Mouse (Mus musculus) liver, adult (tissue): ENCODE data around the gene Arid5b.

ENCODE experiments used
- GATA4 ChIP-seq: IDR thresholded peaks from 2 replicates; pipeline ENCODE4 v1.6.1; 2014; ENCODE audit warnings: mild to moderate bottlenecking, low read length; ENCODE audit not compliant: insufficient replicate concordance

Arid5b gene

DNA sequence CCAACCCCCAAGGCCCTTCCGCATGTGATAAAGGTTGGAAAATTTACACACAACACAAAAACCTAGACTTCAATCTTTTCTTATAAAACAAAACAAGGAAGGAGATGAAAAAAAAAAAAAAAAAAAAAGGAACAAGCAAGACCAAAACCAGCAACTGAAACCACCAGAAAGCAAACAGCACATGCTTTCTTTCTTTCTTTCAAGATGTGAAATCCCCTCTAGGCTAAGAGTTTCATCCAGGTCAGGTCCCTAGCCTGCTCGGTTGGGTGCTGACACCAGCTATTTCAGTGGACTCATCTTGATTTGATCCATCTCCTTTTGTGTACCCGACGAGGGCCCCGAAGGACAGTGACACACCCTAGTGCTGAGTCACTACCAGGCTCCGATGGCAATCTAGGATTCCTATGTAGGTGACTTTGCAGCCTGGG is 29.2 kb downstream of the Arid5b start:
- peak; percentile 76 for TF ChIP-seq GATA4

DNA sequence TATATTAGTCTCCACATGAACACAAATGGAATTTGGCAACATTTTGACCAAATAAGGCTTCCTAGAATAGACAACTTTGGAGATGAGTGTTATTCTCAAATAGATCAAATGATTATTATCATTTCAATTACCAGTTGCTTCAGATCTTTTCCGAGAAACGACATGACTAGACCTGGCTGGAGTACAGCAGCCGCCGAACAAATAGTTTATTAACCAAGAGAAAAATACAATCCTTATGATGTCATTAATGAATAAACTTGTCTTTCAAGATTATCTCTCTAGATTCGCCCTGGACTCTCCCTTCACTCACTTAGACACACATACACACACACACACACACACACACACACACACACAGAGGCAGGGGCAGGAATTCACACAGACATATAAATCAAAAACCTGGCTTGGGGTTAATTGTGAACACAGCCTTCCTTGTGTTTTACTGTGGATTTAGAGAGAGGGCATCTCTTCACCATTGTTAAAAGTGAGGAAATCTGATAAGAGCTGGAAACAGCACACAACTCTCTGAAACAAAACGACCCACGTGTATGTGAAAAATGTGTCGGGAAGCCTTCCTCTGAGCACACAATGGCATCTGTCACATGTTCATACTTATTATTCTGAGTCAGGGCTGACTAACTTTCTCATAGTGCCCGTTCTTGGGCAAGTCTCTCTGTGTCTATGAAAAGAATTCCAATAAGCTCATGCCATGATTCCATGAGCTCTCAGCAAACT is 30.1 kb downstream of the Arid5b start:
- no peak for TF ChIP-seq GATA4

DNA sequence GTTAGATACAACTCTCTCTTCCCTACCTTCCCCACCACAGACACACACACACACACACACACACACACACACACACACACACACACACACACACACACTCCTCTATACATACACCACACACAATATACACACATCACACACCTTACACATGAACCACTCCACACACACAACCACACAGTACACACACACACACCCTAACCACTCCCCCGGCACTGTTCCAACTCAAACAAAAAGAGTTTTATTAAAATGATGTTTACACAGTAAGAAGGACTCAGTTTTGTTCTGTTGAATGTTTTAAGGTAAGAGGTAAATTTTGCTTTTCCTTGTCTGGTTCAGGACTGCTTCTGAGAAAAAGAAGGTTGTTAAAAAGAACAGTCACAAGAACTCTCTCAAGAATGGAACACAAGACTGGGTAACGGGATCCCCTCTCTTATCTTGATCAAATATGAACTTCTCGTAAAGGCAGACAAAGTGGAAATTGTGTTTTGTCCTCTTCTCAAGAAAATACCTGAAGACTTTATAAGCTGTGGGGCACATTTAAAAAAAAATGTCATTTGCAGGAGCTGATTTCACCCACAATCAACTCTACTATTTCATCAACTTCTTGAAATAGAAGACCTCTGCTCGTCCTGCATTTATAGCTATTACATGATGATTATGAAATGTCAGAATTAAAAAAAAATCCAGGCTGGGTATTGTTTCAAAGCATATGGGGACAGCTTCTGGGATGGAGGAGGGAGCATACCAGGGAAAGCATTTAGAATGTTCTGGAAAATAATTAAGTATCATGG is 30.9 kb downstream of the Arid5b start:
- no peak for TF ChIP-seq GATA4

DNA sequence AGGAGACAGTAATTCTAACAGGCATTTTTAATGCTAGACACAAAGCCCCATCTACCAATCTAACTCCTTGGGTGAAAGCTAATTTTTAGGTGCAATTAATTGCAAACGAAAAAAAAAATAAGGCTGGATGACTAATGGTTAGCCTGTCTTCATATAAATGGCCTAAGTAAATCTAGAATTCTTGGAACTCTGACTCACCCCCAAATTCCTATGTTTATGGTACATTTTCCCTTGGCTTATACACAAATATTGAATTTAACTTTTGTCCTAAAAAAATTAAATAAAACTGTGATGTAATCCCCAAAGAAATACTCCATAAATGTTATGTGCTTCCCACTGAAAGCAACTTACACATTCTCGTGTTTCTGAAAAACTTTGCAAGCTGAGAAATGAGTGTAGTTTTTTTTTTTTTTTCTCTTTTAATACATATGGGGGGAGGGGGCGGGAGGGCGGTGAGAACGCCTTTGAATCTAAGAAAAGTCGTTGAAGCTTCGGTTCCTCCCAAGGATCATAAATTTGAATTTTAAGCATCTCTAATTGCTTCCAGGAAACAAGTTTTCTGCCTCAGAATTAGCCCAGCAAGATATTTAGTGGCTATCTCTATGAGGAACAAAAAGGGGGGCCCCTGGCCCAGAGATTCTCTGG is 31.8 kb downstream of the Arid5b start:
- TF ChIP-seq GATA4 = no peak

DNA sequence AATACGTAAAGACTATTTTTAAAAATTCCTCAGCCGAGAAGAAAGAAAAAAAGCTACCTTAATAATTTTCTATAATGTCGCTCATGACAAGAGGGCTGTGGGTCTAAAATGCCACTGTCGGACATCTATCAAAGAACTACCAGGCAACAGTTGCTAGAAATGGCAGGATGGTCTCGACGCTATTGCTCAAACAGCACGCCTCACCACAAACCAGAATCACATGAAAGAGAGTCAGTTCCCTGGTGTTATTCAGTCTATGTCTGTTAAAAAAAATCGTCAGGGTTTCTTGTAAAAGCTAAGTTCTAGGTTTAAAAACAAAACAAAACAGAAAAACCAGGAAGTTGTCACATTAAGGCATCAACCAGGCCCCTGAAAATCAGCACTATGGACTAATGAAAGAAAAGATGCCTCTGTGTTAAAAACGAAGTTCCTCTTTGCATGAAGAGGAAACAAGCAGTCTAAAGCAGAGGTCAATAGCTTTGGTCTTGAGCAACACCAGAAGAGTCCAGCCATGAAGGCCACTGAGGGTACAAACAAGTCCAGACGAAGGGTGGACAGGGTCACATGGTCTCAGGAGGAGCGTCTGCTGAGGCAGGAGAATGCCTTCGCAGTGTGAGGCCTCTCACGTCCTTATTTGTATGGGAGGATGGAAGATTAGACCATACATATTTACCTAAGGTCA is 37.6 kb downstream of the Arid5b start:
- no peak for TF ChIP-seq GATA4

DNA sequence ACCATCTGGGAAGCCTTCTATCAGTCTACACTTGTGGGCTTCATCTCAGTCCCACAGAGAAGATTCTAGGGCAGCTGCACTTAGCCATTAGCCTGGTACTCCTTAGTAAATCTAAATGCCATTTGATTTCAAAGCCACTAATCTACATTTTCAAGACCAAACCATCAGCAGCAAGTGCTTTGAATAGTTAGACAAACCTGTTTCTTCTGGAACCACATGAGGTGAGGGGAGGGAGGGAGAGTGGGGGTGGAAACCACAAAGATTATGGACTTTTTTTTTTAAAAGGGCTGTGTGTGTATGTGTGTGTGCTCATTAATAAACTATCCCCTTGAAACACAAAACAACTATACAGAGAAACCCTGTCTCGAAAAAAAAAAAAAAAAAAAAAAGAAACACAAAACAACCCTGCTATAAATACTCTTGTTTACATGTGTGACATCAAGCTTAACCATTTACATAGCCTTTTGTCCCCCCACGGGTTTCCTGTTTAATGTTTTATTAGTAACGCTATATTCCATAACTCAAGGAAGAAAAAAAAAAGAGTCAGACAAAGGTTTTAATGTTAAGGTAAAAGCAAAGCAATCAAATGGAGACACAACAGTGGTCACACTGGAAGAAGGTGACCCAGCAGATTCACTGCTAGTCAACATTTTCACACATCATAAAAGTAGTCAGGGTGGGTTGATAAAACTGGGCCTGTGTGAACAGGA is 38.3 kb downstream of the Arid5b start:
- TF ChIP-seq GATA4 = no peak

DNA sequence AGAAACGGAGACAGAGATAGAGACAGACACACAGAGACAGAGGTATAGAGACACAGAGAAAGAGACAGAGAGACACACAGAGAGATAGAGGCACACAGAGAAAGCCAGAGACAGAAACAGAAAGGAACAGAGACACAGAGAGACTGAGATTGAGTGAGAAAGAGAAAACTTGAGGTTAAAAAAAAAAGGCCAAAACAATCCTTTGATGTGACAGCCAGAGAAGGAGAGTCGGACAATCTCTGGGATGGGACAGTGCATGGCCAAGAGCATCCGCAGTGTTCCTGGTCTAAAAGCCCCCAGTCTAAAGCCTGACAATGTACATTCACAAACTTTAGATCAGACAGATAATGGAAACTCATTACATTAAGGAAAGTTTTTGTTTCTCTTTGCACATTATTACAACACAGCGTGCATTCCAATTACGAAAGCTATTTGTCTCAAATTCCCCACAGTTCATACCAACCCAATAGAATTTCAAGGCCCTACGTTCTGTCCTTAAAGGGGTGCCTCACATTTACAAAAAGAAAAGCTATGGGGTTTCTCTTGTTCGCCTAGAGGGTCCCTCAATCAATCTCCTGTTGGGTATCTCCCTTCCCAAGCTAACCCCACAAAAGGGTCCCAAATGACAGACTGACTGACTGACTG is 39.0 kb downstream of the Arid5b start:
- no peak for TF ChIP-seq GATA4

DNA sequence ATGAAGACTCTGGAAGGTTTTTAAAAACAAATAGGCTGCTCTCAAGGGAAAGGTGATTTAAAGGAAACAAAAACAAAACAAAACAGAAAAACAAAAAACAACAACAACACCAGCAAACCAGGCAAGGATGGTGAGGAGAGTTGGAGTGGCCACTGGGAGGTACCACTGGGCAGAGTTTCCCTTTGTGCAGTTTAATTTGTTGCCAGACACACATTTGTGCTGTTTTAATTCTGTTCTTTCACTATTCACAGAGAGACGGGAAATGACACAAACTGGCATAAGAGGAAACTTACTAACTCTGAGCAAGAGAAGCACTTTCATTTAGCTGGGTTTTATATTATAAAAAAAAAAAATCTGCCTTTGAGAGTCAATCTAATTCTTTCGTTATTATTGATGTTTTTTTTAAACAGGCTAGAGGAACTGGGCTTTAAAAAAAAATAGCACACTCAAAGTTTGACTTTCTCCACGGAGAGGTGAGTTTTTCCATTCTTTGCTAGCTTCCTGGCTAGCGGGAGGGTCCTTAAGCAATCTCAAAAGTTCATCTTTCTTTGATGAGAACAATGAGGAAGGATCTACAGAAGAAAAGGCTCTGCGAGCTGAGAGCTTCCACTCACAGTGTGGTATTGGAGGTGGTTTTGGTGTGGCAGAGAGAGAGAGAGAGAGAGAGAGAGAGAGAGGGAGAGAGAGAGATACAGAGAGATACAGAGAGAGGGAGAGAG is 39.7 kb downstream of the Arid5b start:
- no peak for TF ChIP-seq GATA4

DNA sequence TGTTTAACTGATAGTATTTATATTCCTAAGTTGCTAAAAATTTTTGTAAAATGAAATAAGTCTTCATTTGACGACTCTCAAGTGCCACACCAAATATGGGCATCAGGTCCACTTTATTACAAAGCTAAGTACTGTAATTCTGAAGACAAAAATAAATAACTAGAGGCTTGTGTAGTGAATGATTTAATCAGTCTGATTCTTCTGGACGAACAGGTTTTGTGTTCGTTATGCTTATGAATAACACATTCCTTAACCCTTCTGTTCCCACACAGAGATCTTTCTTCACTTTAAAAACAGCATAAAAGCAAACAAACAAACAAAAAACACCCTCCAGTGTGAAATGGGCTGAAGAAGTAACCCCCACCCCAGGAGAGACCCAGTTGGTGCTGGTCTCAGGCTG is 40.4 kb downstream of the Arid5b start:
- no peak for TF ChIP-seq GATA4

DNA sequence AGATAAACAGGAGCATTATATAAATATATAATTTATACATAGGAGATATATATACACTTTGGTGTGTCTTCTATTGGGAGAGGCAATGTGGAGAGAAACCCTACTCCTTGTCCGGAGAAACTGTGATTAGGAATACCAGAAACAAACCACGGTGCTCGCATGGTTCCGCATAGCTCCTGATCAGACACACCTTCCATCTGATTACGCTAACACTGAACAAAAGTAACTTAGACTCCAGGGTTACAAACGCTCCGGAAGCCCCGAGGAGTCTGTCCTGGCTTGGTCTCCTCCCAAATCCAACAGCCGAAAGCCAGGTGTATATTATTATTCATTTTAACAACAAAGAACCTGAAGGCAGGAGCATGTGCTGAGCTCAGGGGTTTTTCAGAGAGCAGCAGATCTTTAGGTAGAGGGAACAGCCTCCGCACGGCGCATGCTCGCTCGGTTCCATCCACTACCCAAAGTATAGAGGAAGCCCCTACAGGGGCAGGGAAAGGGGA is 41.5 kb downstream of the Arid5b start:
- TF ChIP-seq GATA4 = no peak

DNA sequence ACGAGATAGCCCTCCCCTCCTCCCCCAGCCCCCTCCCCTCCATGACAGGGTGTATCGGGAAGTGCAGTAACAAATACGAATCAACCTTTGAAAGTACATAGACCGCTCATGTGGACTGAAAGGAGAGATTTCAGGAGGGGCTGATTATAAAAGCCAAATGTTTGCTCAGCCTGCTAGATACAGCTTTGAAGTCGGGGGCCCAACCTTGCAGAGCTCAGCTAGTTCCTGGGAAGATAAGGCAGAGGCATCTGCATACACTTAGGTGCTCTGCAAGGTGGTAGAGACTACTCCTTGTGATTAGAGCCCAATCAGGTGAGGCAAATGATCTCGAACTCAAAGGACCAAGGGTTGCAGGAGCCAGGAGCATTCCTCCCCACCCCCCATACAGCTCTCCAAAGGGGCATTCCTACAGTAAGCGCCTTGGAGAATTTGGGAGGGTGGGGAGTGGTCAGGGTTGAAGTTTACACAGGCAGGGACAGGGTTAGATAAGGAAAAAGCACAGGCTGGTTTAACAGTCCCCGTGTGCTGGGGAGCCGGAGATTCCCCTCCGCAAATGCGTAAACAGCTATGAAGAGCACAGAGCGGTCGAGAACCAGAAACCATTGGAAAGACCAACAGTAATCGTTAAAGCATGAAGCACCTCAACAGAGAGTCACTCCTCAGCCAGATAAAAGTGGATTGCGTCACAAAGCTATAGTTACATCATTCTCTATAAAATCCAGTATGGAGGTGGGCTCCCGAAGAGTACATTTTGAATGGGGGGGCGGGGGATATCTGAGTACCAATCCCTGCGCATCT is 47.0 kb downstream of the Arid5b start:
- no peak for TF ChIP-seq GATA4

DNA sequence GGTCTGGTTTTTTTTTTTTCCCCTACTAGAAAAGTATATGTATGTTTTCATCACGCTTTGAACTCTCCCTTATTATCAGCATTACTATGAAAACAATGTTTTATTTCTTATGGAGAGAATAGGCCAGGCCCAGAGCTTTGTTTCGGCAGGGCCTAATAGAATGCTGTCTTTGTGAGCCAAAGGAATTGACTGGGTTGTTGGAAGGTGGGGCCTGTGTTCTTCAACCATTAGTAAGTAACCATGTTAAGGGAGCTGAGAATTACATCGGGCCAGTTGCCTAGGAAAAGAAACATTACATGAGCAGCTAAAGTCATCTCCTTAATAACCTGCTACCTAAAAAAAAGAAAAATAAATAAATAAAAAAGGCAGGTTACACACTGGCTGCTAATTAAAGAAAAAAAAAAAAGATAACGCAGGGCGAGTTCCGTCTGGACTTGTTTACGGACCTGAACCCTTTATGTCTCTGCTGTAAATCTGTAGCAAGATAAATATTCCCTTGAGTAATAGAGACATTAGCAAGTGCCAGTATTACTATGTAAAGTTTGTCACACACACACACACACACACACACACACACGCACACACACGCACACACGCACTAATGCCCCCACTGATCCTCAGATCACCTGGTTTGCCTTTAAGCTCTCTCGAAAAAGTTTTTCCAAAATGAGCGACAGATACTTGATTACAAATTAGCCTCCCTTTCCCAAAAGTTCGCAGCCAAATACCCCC is 47.7 kb downstream of the Arid5b start:
- no peak for TF ChIP-seq GATA4
